Mouse (Mus musculus) liver, embryonic 12.5 days (tissue): ENCODE measurements around the gene Fpr1. TPM values are rescaled to one million over a fixed set of nuclear protein-coding genes. Genes with fewer than 3 reads are reported as not detected.
"Not testable (repeated sequence)": the region's sequence is repeated elsewhere in the genome, so short reads cannot be mapped to it uniquely, and the experiment has no call there.

Experiments used
- ATAC-seq: fragments of 200-750 bp; cut with Nextera tagmentation; 2 replicates; pipeline ENCODE4 v1.8.0; 2017; ENCODE audit warnings: moderate number of reproducible peaks, mild to moderate bottlenecking, moderate library complexity
- H3K27ac ChIP-seq: fragments of 300-500 bp; sonication (generic); 2 replicates; pipeline ENCODE4 v1.5.1; 2016; ENCODE audit warnings: mild to moderate bottlenecking
- H3K27me3 ChIP-seq: fragments of 300-500 bp; sonication (generic); replicated peaks from 2 replicates; pipeline ENCODE4 v1.6.1; 2016; ENCODE audit warnings: mild to moderate bottlenecking, moderate library complexity
- H3K36me3 ChIP-seq: fragments of 300-500 bp; sonication (generic); 2 replicates; pipeline ENCODE4 v1.6.1; 2016; ENCODE audit warnings: mild to moderate bottlenecking, moderate library complexity
- H3K4me1 ChIP-seq: fragments of 300-500 bp; sonication (generic); 2 replicates; pipeline ENCODE4 v1.6.1; 2016
- H3K4me2 ChIP-seq: fragments of 300-500 bp; sonication (generic); 2 replicates; pipeline ENCODE4 v1.6.1; 2016; ENCODE audit warnings: mild to moderate bottlenecking, moderate library complexity
- H3K4me3 ChIP-seq: fragments of 300-500 bp; sonication (generic); 2 replicates; pipeline ENCODE4 v1.5.1; 2016; ENCODE audit warnings: mild to moderate bottlenecking, moderate library complexity
- H3K9ac ChIP-seq: fragments of 300-500 bp; sonication (generic); 2 replicates; pipeline ENCODE4 v1.6.1; 2016; ENCODE audit warnings: mild to moderate bottlenecking, moderate library complexity
- H3K9me3 ChIP-seq: fragments of 300-500 bp; sonication (generic); replicated peaks from 2 replicates; pipeline ENCODE4 v1.6.1; 2016; ENCODE audit warnings: mild to moderate bottlenecking, moderate library complexity
- WGBS: fragments of 180-500 bp; shearing (Covaris S2); methylation state at CpG from one replicate; pipeline ENCODE4 v1.1.7; 2016; ENCODE audit not compliant: insufficient replicate concordance; 5-methylcytosine and 5-hydroxymethylcytosine counted together
- polyA plus RNA-seq: library from polyadenylated mRNA; unstranded; fragments of >200 nt; fragmentation: Nextera tagmentation; extraction: Ambion mirVana; gene quantifications from 2 replicates; pipeline ENCODE4 v1.2.1, GENCODE M21; 2016

The Fpr1 gene
- polyA plus RNA-seq, 1 experiment from 2014 or later, result 0.92 TPM

DNA sequence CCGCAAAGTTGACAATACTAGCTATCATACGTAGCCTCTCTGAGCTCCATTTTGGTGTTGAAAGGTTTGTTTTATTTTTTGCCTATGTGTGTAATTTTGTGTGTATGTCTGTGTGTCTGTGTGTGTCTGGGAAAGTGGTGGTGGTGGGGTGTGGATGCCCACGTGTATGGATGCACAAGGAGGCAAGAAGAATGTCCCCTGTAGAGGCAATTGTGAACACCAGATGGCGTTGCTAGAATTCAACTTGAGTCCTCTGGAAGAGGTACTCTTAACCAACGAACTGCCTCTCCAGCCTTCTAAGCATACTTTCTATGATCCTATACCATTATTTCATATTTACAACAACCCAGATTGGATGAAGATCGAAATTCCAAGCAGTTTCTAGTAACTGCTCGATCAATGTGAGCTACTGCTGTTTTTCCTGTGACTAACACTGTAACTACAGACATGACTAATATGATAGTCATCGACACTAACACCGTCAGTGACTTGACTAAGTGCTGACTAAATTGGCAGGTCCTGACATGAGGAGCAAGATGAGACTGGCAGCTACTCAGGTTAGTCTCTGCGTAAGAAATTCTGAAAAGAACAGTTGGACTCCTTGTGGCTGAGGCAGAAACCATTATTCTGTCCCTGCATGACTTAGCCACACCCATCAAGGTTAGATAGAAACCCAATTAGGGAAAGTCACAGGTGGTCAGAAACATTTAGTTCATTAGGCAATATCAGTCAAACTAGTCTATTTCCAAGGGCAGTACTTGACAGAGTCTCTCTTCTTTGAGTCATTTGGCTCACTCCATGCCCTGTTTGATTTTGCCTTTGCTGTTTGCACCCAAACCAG lies 38.3 kb downstream of the Fpr1 start:
- no peak overlapping the region for H3K27ac ChIP-seq
- H3K9me3 ChIP-seq, result no peaks in the 10 kb centered on the region
- peaks cover 3% of the 10 kb centered on the region for H3K36me3 ChIP-seq
- peaks cover 15% of the 10 kb centered on the region for H3K27me3 ChIP-seq
- peaks cover 9% of the 10 kb centered on the region; the same call in 1 of the 2 replicates for H3K4me1 ChIP-seq
- H3K4me2 ChIP-seq, result no peak overlapping the region
- no peak for ATAC-seq
- H3K9ac ChIP-seq, result no peak overlapping the region
- WGBS, result 55% methylated on average over 10 of the region's 10 CpGs
- no peak overlapping the region for H3K4me3 ChIP-seq

DNA sequence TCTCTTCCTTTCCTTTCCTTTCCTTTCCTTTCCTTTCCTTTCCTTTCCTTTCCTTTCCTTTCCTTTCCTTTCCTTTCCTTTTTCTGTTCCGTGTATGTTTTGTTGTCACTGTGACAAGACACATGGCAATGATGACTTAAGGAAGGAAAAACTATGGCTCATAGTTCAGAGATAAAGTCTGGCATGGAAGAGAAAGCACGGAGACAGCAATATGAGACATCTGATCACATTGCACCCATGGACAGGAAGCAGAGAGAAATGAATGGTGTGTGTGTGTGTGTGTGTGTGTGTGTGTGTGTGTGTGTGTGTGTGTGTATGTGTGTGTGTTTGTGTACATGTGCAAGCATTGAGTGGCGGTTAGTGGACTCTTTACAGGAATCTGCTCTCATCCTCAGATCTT lies 39.1 kb downstream of the Fpr1 start:
- not testable (repeated sequence) for H3K9ac ChIP-seq, H3K9me3 ChIP-seq, ATAC-seq, H3K27me3 ChIP-seq, H3K4me1 ChIP-seq, H3K36me3 ChIP-seq, H3K4me3 ChIP-seq, H3K4me2 ChIP-seq, H3K27ac ChIP-seq
- WGBS, result 48% methylated on average over 3 of the region's 3 CpGs

DNA sequence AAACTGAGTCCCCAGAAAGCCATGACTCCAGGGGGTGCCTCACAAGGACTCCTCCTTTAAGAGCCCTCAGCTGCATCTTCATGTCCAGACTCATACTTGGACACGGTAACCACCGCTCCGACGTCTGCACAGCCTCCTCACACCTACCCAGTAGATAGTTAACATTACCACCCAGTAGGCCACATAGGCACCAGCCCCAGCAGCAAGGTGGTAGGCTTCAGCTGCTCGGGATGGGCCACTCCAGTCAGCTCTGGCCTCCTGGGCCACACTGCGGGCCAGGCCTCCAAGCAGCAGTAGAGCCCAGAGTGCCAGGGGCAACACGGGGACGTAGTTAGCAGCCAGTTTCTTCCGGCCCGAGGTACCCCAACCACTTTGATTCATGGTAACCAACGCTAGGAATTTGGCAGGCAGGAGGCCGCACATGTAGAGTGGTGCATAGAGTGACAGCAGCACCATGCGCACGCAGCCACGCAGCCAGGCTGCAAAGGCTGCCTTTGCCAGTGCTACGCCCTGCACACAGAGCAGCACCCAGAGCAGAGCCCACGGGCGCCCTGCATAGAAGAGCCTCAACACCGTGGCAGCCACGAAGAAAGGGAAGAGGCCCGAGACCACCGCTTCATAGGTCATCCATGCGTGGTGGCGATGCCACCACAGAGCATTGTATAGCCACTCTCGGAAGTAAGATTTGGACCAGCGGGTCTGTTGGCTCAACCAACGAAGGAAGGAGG lies 40.0 kb downstream of the Fpr1 start:
- H3K27ac ChIP-seq, result no peak overlapping the region
- H3K36me3 ChIP-seq, result peaks cover 10% of the 10 kb centered on the region
- ATAC-seq, result 0 out of 2 replicates have a peak, but pooled peaks have one; percentile 33
- 63% methylated on average over 27 of the region's 27 CpGs for WGBS
- H3K4me2 ChIP-seq, result no peak overlapping the region
- H3K9ac ChIP-seq, result no peak overlapping the region
- H3K4me3 ChIP-seq, result no peak overlapping the region
- no peaks in the 10 kb centered on the region for H3K9me3 ChIP-seq
- peaks cover 10% of the 10 kb centered on the region for H3K4me1 ChIP-seq
- no peaks in the 10 kb centered on the region; the same call in 1 of the 2 replicates for H3K27me3 ChIP-seq

DNA sequence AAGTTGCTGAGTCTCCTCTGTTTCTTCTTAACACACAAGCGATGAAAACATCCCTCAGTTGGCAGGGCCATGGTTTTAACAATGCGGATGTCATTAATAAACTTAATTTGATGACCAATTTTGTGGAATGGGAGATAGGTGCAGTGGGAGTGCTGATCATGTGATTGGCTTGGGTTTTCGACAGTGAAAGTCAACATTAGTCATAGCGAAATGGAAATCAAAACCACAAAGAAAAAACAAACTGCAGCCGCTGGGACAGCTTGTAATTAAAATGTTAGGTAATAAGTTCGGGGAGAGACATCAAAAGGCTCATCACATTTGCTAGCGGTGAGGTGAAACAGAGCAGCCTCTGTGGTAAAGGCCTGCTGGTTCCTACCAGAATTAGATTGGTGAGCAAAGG lies 42.9 kb downstream of the Fpr1 start:
- Histone ChIP-seq H3K4me3 (no peak overlapping the region), H3K4me2 (no peak overlapping the region), H3K9me3 (no peaks in the 10 kb centered on the region), H3K36me3 (peaks cover 10% of the 10 kb centered on the region), H3K27ac (no peak overlapping the region), H3K9ac (no peak overlapping the region), H3K27me3 (no peaks in the 10 kb centered on the region), H3K4me1 (peaks cover 26% of the 10 kb centered on the region)
- ATAC-seq, result no peak
- 83% methylated on average over 7 of the region's 7 CpGs for WGBS

DNA sequence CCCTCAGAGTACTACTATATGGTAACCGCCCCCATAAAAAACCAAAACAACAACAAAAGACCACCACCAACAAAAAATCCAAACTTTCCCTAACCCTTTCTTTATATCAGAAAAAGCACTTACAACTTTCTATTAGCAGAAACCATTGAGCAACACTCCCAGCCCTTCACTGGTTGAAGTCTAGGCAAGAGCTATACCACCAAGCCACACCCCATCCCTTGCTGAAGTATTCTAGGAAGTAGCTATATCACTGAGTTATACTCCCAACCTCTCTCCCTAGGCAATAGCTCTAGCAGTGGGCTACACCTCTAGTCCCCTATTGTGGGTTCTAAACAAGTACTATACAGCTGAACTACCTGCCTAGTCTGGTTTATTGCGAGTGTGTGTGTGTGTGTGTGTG lies 44.5 kb downstream of the Fpr1 start:
- Histone ChIP-seq H3K4me3 (no peak overlapping the region), H3K27ac (no peak overlapping the region), H3K4me2 (peak overlapping the region; percentile 81), H3K36me3 (peaks cover 10% of the 10 kb centered on the region), H3K9me3 (no peaks in the 10 kb centered on the region), H3K27me3 (no peaks in the 10 kb centered on the region), H3K9ac (no peak overlapping the region), H3K4me1 (peaks cover 26% of the 10 kb centered on the region)
- no peak for ATAC-seq
- WGBS, result 81% methylated on average over 2 of the region's 2 CpGs

DNA sequence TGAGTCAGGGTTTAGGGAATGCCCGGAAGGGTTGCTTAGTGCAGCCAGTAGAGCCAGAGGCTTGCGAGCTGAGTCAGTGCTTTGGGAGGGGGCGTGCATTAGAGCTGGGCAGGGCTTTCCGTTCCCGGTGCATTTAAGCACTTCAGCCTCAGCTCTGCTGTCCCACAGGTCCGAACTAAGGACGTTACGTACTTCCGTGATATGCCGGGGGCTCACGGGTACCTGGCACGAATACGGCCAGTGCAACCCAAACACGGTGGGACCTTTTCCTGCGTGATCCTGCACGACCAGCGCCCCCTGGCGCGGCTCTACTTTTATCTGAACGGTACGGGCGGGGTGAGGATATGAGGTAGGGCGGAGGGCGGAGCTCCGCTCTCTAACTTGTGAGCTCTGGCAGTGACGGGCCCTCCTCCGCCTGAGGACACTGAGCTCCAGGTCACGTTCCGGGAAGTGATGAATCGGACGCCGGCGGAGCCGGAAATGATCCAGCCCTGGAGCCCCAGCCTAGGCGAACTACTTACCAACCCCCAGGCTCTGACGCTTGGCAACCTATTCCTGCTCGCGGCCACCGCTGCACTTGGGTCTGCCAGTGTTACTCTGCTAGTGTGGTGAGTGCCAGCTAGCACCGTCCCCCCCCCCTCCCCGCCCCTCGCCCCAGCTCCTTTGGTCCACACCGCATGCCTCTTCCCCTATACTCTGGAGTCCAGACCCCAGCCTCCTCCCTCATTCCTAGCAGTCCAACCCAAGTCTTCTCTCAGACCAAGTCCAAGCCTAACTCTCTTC lies 45.6 kb downstream of the Fpr1 start:
- no peaks in the 10 kb centered on the region for H3K27me3 ChIP-seq
- H3K9ac ChIP-seq, result peak overlapping the region; percentile 74
- H3K4me3 ChIP-seq, result peak overlapping the region; percentile 68
- ATAC-seq, result peak; percentile 99
- H3K27ac ChIP-seq, result peak overlapping the region; percentile 71
- H3K9me3 ChIP-seq, result no peaks in the 10 kb centered on the region
- H3K4me2 ChIP-seq, result peak overlapping the region; percentile 81
- peaks cover 26% of the 10 kb centered on the region for H3K4me1 ChIP-seq
- peaks cover 10% of the 10 kb centered on the region for H3K36me3 ChIP-seq
- WGBS, result under 1% methylated on average over 38 of the region's 43 CpGs

DNA sequence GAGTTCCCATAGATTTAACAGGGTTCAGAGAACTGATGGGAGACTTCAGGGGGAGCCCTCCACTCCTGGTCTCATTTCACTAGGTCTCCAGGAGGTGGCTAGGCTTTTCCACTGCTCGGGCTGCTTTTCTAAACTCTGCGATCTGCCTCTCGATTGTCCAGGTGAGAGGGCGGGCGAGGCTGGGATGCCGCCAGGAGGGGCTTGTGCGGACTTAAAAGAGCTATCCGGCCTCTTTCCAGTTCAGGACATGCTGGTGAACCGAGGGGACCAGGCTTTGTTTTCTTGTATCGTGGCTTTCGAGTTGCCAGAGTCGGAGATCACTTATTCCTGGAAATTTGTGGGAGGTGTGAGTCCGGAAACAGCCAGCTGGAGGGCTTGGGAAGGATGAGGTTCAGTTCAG lies 46.3 kb downstream of the Fpr1 start:
- Histone ChIP-seq H3K27ac (peak overlapping the region; percentile 67), H3K4me1 (peaks cover 26% of the 10 kb centered on the region), H3K9me3 (no peaks in the 10 kb centered on the region), H3K9ac (peak overlapping the region; percentile 74), H3K36me3 (peaks cover 10% of the 10 kb centered on the region), H3K4me3 (peak overlapping the region; percentile 68), H3K4me2 (peak overlapping the region; percentile 81), H3K27me3 (no peaks in the 10 kb centered on the region)
- 20% methylated on average over 13 of the region's 13 CpGs for WGBS
- ATAC-seq, result no peak

DNA sequence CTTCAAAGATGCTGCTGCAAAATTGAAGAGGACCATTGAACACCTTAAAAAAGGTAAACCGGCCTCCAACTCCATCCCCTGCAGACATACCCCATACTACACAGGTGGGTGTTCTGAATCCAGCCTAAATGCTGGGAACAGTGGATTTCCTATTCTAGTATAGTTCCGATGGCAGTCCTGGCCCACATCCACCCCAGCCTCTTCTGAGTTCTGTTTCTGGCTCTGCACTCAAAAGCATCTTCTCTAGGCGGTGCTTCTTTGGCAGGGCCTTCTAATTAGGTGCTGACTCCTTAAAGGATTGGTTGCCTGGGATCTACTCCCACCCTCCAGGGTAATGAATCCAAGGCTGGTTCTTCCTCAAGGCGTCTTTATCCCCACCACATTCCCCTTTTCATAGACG lies 47.6 kb downstream of the Fpr1 start:
- H3K27ac ChIP-seq, result no peak overlapping the region
- no peak overlapping the region for H3K4me3 ChIP-seq
- H3K27me3 ChIP-seq, result no peaks in the 10 kb centered on the region
- no peaks in the 10 kb centered on the region for H3K9me3 ChIP-seq
- 68% methylated on average over 5 of the region's 5 CpGs for WGBS
- H3K4me1 ChIP-seq, result peaks cover 26% of the 10 kb centered on the region
- ATAC-seq, result no peak
- no peak overlapping the region for H3K4me2 ChIP-seq
- H3K9ac ChIP-seq, result no peak overlapping the region
- H3K36me3 ChIP-seq, result peaks cover 13% of the 10 kb centered on the region

DNA sequence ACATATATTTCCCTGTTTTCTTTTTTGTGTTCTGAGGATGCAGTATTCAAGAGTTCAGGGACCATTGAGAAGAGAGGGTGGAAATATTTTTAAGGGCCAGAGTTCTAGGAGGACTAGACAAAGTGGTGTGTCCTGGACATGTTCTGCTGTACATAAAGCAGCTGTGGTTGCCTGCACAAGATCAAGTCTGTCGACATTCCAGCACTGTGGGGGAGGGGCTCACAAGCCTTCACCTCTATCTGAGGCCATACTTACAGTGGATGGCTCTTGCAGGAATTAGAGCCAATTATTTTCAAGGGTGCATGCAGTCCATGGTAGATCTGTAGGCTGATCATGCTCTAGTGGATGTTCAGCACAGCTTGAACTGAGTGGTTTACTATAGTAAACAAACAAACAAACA lies 48.8 kb downstream of the Fpr1 start:
- Histone ChIP-seq H3K27ac (no peak overlapping the region), H3K4me3 (no peak overlapping the region), H3K9me3 (no peaks in the 10 kb centered on the region), H3K4me2 (no peak overlapping the region), H3K9ac (no peak overlapping the region), H3K27me3 (0 out of 2 replicates have a peak, but pooled peaks cover 4% of the 10 kb centered on the region), H3K36me3 (peaks cover 6% of the 10 kb centered on the region), H3K4me1 (peaks cover 26% of the 10 kb centered on the region)
- 19% methylated on average over 1 of the region's 1 CpGs for WGBS
- no peak for ATAC-seq

DNA sequence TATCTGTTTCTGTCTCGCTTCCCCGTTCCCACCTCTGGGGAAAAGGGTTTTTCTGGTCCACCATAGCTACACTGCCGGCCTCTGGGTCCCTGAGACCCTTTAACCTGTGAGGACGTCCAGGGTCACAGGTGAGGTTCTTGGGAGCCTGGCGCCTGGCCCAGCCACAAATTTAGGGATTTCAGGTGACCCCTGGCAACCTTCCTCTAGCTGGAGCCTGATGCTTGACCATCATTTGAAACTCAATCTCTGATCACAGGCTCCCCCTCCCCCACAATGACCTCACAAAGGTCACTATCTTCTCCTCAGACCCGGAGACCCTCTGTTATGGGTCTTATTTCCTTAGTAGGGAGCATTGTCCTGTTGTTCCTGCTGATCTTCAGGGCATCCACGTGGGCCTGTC lies 53.0 kb downstream of the Fpr1 start:
- Histone ChIP-seq H3K9ac (no peak overlapping the region), H3K9me3 (no peaks in the 10 kb centered on the region), H3K4me2 (no peak overlapping the region), H3K36me3 (peaks cover 5% of the 10 kb centered on the region; the same call in 1 of the 2 replicates), H3K27ac (no peak overlapping the region), H3K27me3 (peaks cover 45% of the 10 kb centered on the region), H3K4me1 (peaks cover 6% of the 10 kb centered on the region; the same call in 1 of the 2 replicates), H3K4me3 (no peak overlapping the region)
- no peak for ATAC-seq
- 40% methylated on average over 7 of the region's 7 CpGs for WGBS

DNA sequence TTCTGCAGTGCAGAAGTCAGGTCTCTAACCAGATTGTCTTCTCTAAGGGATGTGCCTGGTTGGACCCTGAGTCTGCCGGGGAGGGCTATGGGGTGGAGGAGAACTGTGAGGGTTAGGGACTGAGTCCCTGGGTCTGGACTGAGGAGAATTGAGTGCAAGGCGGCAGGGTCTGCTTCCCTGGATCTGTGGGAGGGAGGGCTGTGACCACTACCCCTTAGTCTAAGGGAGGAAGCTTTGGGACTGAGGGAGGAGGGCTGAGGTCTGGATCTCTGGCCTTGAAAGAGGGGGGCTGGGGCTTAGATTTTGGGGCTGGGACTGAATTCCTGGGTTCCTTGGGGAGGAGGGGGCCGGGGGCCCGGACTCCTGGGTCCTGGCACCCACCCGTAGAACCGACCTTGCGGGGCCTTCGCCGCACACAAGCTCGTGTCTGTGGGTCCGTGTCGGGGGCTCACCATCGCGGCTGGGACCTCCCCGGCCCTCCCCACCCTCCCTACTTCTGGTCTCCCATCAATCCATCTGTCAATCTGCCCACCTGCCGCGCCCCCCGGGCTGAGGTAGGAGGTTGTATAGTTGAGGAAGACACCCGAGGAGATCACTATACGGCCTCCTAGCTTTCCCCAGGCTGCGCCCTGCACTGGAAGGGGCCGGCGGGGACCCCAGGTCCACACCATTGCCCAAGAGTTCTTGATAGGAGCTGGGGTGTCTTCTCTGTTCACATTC lies 53.8 kb downstream of the Fpr1 start:
- peaks cover 5% of the 10 kb centered on the region; the same call in 1 of the 2 replicates for H3K36me3 ChIP-seq
- peaks cover 48% of the 10 kb centered on the region for H3K27me3 ChIP-seq
- 65% methylated on average over 23 of the region's 23 CpGs for WGBS
- H3K9ac ChIP-seq, result 0 out of 2 replicates have a peak overlapping the region, but pooled peaks have one; percentile 4
- H3K4me3 ChIP-seq, result peak overlapping the region; percentile 58
- H3K9me3 ChIP-seq, result no peaks in the 10 kb centered on the region
- ATAC-seq, result no peak
- H3K4me1 ChIP-seq, result peaks cover 6% of the 10 kb centered on the region; the same call in 1 of the 2 replicates
- H3K4me2 ChIP-seq, result peak overlapping the region; percentile 76
- H3K27ac ChIP-seq, result no peak overlapping the region
